Mouse (Mus musculus): Measurements from ENCODE around the gene Efcab6.

Efcab6 gene

GRCm38 (mm10) chr15:83846592-83846991, 218.6 kb downstream of the Efcab6 start:
- in situ Hi-C loops (cut with MboI; ENCODE audit: low pct_unique_long_range_greater_than_20kb in 1 of 2, low sequenced_read_pairs in 2 of 2, unreplicated experiment in 1 of 2) = no loop called here

- in situ Hi-C loops (cut with MboI; ENCODE audit: low pct_unique_long_range_greater_than_20kb in 1 of 2, low sequenced_read_pairs in 2 of 2, unreplicated experiment in 1 of 2) = no loop called here
Measured at GRCm38 (mm10) chr15:83845734-83846133, 219.4 kb downstream of the Efcab6 start.

DNA sequence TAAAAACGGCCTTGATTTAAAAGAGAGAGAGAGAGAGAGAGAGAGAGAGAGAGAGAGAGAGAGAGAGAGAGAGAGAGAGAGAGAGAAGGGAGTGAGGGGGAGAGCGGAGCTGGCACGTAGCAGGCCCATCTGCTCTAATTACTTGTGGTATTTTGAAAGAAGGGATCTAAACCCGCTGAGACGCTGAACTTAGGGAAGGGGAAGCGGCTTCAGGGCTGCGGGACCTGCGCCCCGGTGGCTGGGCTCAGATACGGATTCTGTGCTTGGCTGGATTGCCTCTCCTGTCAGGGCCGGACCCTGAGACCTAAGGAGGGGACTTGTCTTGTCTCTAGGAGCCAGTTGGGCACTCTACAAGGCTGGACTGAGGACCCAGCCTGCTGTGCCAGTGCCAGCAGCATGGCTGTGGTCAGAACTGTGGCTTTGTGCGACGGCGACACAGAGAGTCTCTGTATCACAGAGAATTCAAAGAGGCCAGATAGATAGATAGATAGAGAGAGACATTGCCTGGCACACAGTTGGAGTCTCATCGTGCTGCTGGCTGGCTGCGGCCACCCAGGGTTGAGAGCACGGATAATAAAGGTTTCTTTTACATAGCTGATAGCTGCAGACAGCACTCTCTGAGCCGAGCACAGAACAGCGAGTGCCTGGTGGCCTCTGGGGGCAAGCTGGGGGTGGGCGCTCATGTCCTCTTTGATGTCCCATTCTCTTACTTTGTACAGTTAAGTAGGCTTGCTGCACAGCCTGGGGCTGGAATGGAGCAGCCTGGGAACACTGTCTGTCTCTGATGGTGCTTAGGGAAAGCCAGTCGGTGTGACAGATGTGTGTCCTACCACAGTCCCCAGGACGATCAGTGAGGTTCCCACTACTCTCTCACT, 222.0 kb downstream of the Efcab6 start:
- in situ Hi-C loops (cut with MboI; ENCODE audit: low pct_unique_long_range_greater_than_20kb in 1 of 2, low sequenced_read_pairs in 2 of 2, unreplicated experiment in 1 of 2) = no loop called here

GRCm38 (mm10) chr15:83842419-83842818, 222.8 kb downstream of the Efcab6 start:
- in situ Hi-C loops (cut with MboI; ENCODE audit: low pct_unique_long_range_greater_than_20kb in 1 of 2, low sequenced_read_pairs in 2 of 2, unreplicated experiment in 1 of 2) = no loop called here

- in situ Hi-C loops (cut with MboI; ENCODE audit: low pct_unique_long_range_greater_than_20kb in 1 of 2, low sequenced_read_pairs in 2 of 2, unreplicated experiment in 1 of 2) = no loop called here
Measured at GRCm38 (mm10) chr15:83840950-83841719, 224.0 kb downstream of the Efcab6 start.

- in situ Hi-C loops (cut with MboI; ENCODE audit: low pct_unique_long_range_greater_than_20kb in 1 of 2, low sequenced_read_pairs in 2 of 2, unreplicated experiment in 1 of 2) = no loop called here
Measured at GRCm38 (mm10) chr15:83832265-83832664, 232.9 kb downstream of the Efcab6 start.

- in situ Hi-C loops (cut with MboI; ENCODE audit: low pct_unique_long_range_greater_than_20kb in 1 of 2, low sequenced_read_pairs in 2 of 2, unreplicated experiment in 1 of 2) = no loop called here
Measured at GRCm38 (mm10) chr15:83829226-83829625, 236.0 kb downstream of the Efcab6 start.

GRCm38 (mm10) chr15:83828011-83828410, 237.2 kb downstream of the Efcab6 start:
- in situ Hi-C loops (cut with MboI; ENCODE audit: low pct_unique_long_range_greater_than_20kb in 1 of 2, low sequenced_read_pairs in 2 of 2, unreplicated experiment in 1 of 2) = no loop called here
